Mouse (Mus musculus) layer of hippocampus, adult 11-12 months (tissue): Measurements from ENCODE around the gene Cbfa2t3.

ENCODE experiments used
- DNase-seq: peaks from one replicate; pipeline ENCODE4 v3.0.0; 2022; ENCODE audit warnings: low spot score

Gene Cbfa2t3

GRCm38 (mm10) chr8:122717869-122718509 lies 19.1 kb upstream of the Cbfa2t3 start:
- DNase-seq: no peak

- DNase-seq: no peak
Observed at GRCm38 (mm10) chr8:122716566-122716965, 17.7 kb upstream of the Cbfa2t3 start.

GRCm38 (mm10) chr8:122713157-122713518 lies 14.2 kb upstream of the Cbfa2t3 start:
- no peak for DNase-seq

GRCm38 (mm10) chr8:122712411-122713156 lies 13.7 kb upstream of the Cbfa2t3 start:
- no peak for DNase-seq

- DNase-seq: no peak
Observed at GRCm38 (mm10) chr8:122711891-122712365, 13.0 kb upstream of the Cbfa2t3 start.

GRCm38 (mm10) chr8:122711480-122711879 lies 12.6 kb upstream of the Cbfa2t3 start:
- DNase-seq: no peak

- DNase-seq: peak; percentile 68
Observed at GRCm38 (mm10) chr8:122709340-122710111, 10.6 kb upstream of the Cbfa2t3 start.

- no peak for DNase-seq
Observed at GRCm38 (mm10) chr8:122707184-122707583, 8.3 kb upstream of the Cbfa2t3 start.

- DNase-seq: no peak
Observed at GRCm38 (mm10) chr8:122705901-122706561, 7.1 kb upstream of the Cbfa2t3 start.

- no peak for DNase-seq
Observed at GRCm38 (mm10) chr8:122704612-122705011, 5.7 kb upstream of the Cbfa2t3 start.

GRCm38 (mm10) chr8:122702957-122703356 lies 4.0 kb upstream of the Cbfa2t3 start:
- no peak for DNase-seq

GRCm38 (mm10) chr8:122702301-122702941 lies 3.5 kb upstream of the Cbfa2t3 start:
- peak; percentile 23 for DNase-seq

- DNase-seq: no peak
Observed at GRCm38 (mm10) chr8:122701441-122702185, 2.7 kb upstream of the Cbfa2t3 start.

GRCm38 (mm10) chr8:122700628-122701027 lies 1.7 kb upstream of the Cbfa2t3 start:
- no peak for DNase-seq

GRCm38 (mm10) chr8:122698254-122698768 lies 598 bp downstream of the Cbfa2t3 start:
- DNase-seq: no peak

GRCm38 (mm10) chr8:122697586-122697985 lies 1.3 kb downstream of the Cbfa2t3 start:
- DNase-seq: no peak

- peak; percentile 47 for DNase-seq
Observed at GRCm38 (mm10) chr8:122697181-122697581, 1.7 kb downstream of the Cbfa2t3 start.

GRCm38 (mm10) chr8:122695438-122696042 lies 3.4 kb downstream of the Cbfa2t3 start:
- no peak for DNase-seq

- DNase-seq: no peak
Observed at GRCm38 (mm10) chr8:122692152-122692551, 6.8 kb downstream of the Cbfa2t3 start.

- no peak for DNase-seq
Observed at GRCm38 (mm10) chr8:122691018-122691417, 7.9 kb downstream of the Cbfa2t3 start.
